Comparison of ENCODE assay signal across 23 mouse cellular contexts in the genomic region with DNA sequence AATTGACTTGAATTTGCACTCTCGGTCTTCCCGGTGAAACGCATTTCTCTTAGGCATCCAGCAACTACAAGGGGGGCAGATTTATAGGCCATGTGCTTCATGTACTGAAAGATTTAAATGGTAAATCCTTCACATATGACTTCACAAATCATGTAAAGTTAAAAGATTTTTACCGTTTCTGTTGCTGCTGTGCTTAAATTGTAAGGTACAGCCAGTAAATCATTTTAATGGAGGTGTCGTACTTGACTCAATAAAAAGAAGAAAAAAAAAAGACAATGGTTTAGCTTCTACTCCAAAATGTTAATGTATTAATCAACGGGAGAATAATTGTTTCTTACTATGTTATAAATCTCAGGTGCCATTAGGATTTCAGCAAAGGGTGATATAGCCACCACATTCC.
DNase-seq lines count a peak whose midpoint lies in the region; ATAC-seq and TF ChIP-seq lines count a peak whose summit lies in the region.
"Had no signal": no experiment of that assay in that cellular context is flagged by ENCODE, and none has a peak within 500 bp of the region (broad histone marks: within the 10 kb centered on the region; RNA-seq: fewer than 3 reads in every experiment).

No protein-coding gene starts in this region.

- no peak overlapping the region for H3K4me3 ChIP-seq in kidney, postnatal 0 days (replicated peaks; ENCODE audit: low read depth, low read length)
- H3K4me3 ChIP-seq in kidney, embryonic 14.5 days (ENCODE audit: low read length) = no peak overlapping the region
- no peak overlapping the region for H3K4me3 ChIP-seq in limb, embryonic 12.5 days (replicated peaks)
- H3K4me3 ChIP-seq: forebrain, embryonic 10.5 days; heart, adult 2 months; heart, embryonic 10.5 days; heart, embryonic 13.5 days had no signal

- 28% methylated on average over 6 of the region's 6 CpGs for WGBS in kidney, postnatal 0 days
- 26% methylated on average over 6 of the region's 6 CpGs for WGBS in kidney, embryonic 14.5 days
- WGBS in limb, embryonic 12.5 days = 10% methylated on average over 6 of the region's 6 CpGs

- H3K9me3 ChIP-seq in kidney, postnatal 0 days (replicated peaks; ENCODE audit: low read length) = no peaks in the 10 kb centered on the region
- no peaks in the 10 kb centered on the region for H3K9me3 ChIP-seq in kidney, embryonic 14.5 days (ENCODE audit: control insufficient read depth, low read length)
- no peaks in the 10 kb centered on the region for H3K9me3 ChIP-seq in limb, embryonic 12.5 days
- H3K9me3 ChIP-seq: forebrain, embryonic 10.5 days; heart, embryonic 10.5 days; heart, embryonic 13.5 days had no signal

- H3K4me1 ChIP-seq in kidney, postnatal 0 days (replicated peaks; ENCODE audit: insufficient read depth, low read length) = 0 out of 2 replicates have a peak, but pooled peaks cover 3% of the 10 kb centered on the region
- H3K4me1 ChIP-seq in kidney, embryonic 14.5 days (ENCODE audit: control insufficient read depth, insufficient read depth, low read length) = peaks cover 17% of the 10 kb centered on the region
- H3K4me1 ChIP-seq in limb, embryonic 12.5 days (replicated peaks) = peaks cover 29% of the 10 kb centered on the region

- peak; percentile 47 for DNase-seq in embryo, embryonic 11 days
- no peak for DNase-seq in embryo, embryonic 9.5 days (ENCODE audit: extremely low spot score)
- DNase-seq in kidney, postnatal 0 days (ENCODE audit: low spot score) = peak; percentile 44
- no peak for DNase-seq in adrenal gland, postnatal 4 days (ENCODE audit: low spot score in 2 of 2)
- DNase-seq in spleen, adult 18-20 months = no peak
- DNase-seq: adrenal gland, adult 8-10 months; adrenal gland, postnatal 36 days; cerebellum, adult 11 months; cerebellum, adult 2 months; cerebellum, adult 9-11 months; cerebellum, postnatal 25 days; gastrocnemius, postnatal 10 days; gastrocnemius, postnatal 36 days; heart, adult 2 months; heart, postnatal 14 days; heart, postnatal 4 days had no signal

- TF ChIP-seq CTCF in kidney, postnatal 0 days (IDR thresholded peaks at IDR 0.05; ENCODE audit: low read depth) = no peak

- no peak overlapping the region for H3K4me2 ChIP-seq in kidney, postnatal 0 days (ENCODE audit: low read length)
- H3K4me2 ChIP-seq in kidney, embryonic 14.5 days (replicated peaks; ENCODE audit: low read depth, low read length) = no peak overlapping the region
- H3K4me2 ChIP-seq in limb, embryonic 12.5 days = peak overlapping the region; percentile 10; the same call in 1 of the 2 replicates
- H3K4me2 ChIP-seq: heart, embryonic 13.5 days had no signal

- no peaks in the 10 kb centered on the region for H3K36me3 ChIP-seq in kidney, postnatal 0 days (ENCODE audit: insufficient read depth, low read length)
- no peaks in the 10 kb centered on the region for H3K36me3 ChIP-seq in kidney, embryonic 14.5 days (ENCODE audit: control insufficient read depth, insufficient read depth, low read length)
- no peaks in the 10 kb centered on the region for H3K36me3 ChIP-seq in limb, embryonic 12.5 days
- H3K36me3 ChIP-seq: heart, embryonic 10.5 days; heart, embryonic 13.5 days had no signal

- ATAC-seq in kidney, postnatal 0 days (replicated peaks; ENCODE audit: low FRiP score, low read depth) = no peak
- ATAC-seq in kidney, embryonic 14.5 days (ENCODE audit: low FRiP score, low TSS enrichment) = no peak
- no peak for ATAC-seq in limb, embryonic 12.5 days (ENCODE audit: insufficient number of reproducible peaks, insufficient read depth, low FRiP score, low TSS enrichment, low read depth)
- ATAC-seq: activated CD4-positive, CD25-positive, alpha-beta regulatory T cell, adult 4 months; hindbrain, embryonic 16.5 days had no signal

- no peak overlapping the region for H3K9ac ChIP-seq in kidney, postnatal 0 days (ENCODE audit: low read depth, low read length)
- no peak overlapping the region for H3K9ac ChIP-seq in kidney, embryonic 14.5 days (ENCODE audit: low read depth, low read length)
- no peak overlapping the region for H3K9ac ChIP-seq in limb, embryonic 12.5 days (replicated peaks)
- H3K9ac ChIP-seq: heart, embryonic 13.5 days had no signal

- H3K27me3 ChIP-seq in kidney, postnatal 0 days (ENCODE audit: insufficient read depth, low read length) = no peaks in the 10 kb centered on the region
- no peaks in the 10 kb centered on the region; the same call in none of the 2 replicates for H3K27me3 ChIP-seq in kidney, embryonic 14.5 days (ENCODE audit: control insufficient read depth, insufficient read depth, low read length)
- peaks cover 16% of the 10 kb centered on the region for H3K27me3 ChIP-seq in limb, embryonic 12.5 days

- H3K27ac ChIP-seq in kidney, postnatal 0 days = no peak overlapping the region
- H3K27ac ChIP-seq in kidney, embryonic 14.5 days (ENCODE audit: low read depth, low read length) = no peak overlapping the region
- no peak overlapping the region for H3K27ac ChIP-seq in limb, embryonic 12.5 days
- H3K27ac ChIP-seq: heart, adult 2 months; heart, embryonic 13.5 days had no signal

Comparison
In these comparisons a context has a peak if more than half of its experiments do, and no peak if none do; other contexts are left out.
1. DNase-seq: peak in embryo, embryonic 11 days (single experiment) and kidney, postnatal 0 days (single experiment); none in embryo, embryonic 9.5 days (single experiment), adrenal gland, postnatal 4 days (0 of 2) and spleen, adult 18-20 months (0 of 2).